Mouse (Mus musculus): ENCODE measurements around the gene Thbs1.

DNA sequence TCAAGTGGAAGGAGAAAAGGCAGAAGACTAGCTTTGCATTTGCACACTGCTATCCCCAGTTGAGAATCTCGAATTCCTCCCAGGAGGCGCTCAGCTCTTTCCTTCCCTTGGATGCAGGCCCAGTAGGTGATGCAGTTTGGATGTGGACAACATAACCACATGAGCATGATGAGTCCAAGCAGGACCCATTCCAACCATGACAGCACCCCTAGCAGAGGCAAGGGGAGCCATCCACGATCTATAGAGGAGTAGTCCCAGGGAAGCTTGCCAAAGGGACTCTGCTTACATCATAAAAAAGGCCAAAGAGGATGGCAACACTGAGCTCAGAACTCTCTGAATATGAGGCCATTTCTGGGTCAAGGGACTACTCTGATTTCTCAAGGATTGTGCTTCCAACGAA, 32.5 kb upstream of the Thbs1 start:
- no peak for TF ChIP-seq EP300 (IDR thresholded peaks at IDR 0.05)
- TF ChIP-seq CTCF (IDR thresholded peaks at IDR 0.05): no peak

Data from lung, postnatal 0 days (tissue).